Mouse (Mus musculus) 416B (cell line): ENCODE data around the gene Ass1.

Experiments
- DNase-seq: peaks from one replicate; pipeline ENCODE4 v3.0.0; 2011; ENCODE audit warnings: low read depth

Gene Ass1

GRCm38 (mm10) chr2:31490556-31490955 is 20.5 kb downstream of the Ass1 start:
- no peak for DNase-seq

- DNase-seq = peak; percentile 11
These were observed 22.3 kb downstream of the Ass1 start for GRCm38 (mm10) chr2:31492308-31492707.

- DNase-seq = no peak
These were observed 23.2 kb downstream of the Ass1 start for GRCm38 (mm10) chr2:31493243-31493642.

- no peak for DNase-seq
These were observed 24.3 kb downstream of the Ass1 start for GRCm38 (mm10) chr2:31494315-31494714.

GRCm38 (mm10) chr2:31495046-31495476 is 25.1 kb downstream of the Ass1 start:
- DNase-seq = no peak

GRCm38 (mm10) chr2:31496141-31496540 is 26.1 kb downstream of the Ass1 start:
- no peak for DNase-seq

- no peak for DNase-seq
These were observed 27.1 kb downstream of the Ass1 start for GRCm38 (mm10) chr2:31497113-31497512.

GRCm38 (mm10) chr2:31497635-31498034 is 27.6 kb downstream of the Ass1 start:
- no peak for DNase-seq

- no peak for DNase-seq
These were observed 29.6 kb downstream of the Ass1 start for GRCm38 (mm10) chr2:31499327-31500291.

GRCm38 (mm10) chr2:31500292-31501204 is 30.5 kb downstream of the Ass1 start:
- no peak for DNase-seq

- DNase-seq = peak; percentile 8
These were observed 31.6 kb downstream of the Ass1 start for GRCm38 (mm10) chr2:31501448-31502130.

GRCm38 (mm10) chr2:31502616-31503522 is 32.9 kb downstream of the Ass1 start:
- DNase-seq = peak; percentile 27

- DNase-seq = no peak
These were observed 35.5 kb downstream of the Ass1 start for GRCm38 (mm10) chr2:31505472-31505871.

GRCm38 (mm10) chr2:31508851-31509250 is 38.8 kb downstream of the Ass1 start:
- no peak for DNase-seq

- DNase-seq = no peak
These were observed 41.3 kb downstream of the Ass1 start for GRCm38 (mm10) chr2:31511316-31511715.

- no peak for DNase-seq
These were observed 46.5 kb downstream of the Ass1 start for GRCm38 (mm10) chr2:31516557-31516956.

GRCm38 (mm10) chr2:31521800-31522335 is 51.9 kb downstream of the Ass1 start:
- DNase-seq = no peak

GRCm38 (mm10) chr2:31524641-31525040 is 54.6 kb downstream of the Ass1 start:
- peak; percentile 60 for DNase-seq

- no peak for DNase-seq
These were observed 55.8 kb downstream of the Ass1 start for GRCm38 (mm10) chr2:31525778-31526177.

- DNase-seq = no peak
These were observed 60.2 kb downstream of the Ass1 start for GRCm38 (mm10) chr2:31530201-31530600.

- DNase-seq = no peak
These were observed 67.0 kb downstream of the Ass1 start for GRCm38 (mm10) chr2:31537054-31537453.
